Mouse (Mus musculus) limb, embryonic 11.5 days (tissue): ENCODE measurements around the gene Plet1. TPM values are rescaled to one million over a fixed set of nuclear protein-coding genes. Genes with fewer than 3 reads are reported as not detected.
A peak's percentile ranks its signal among the peaks of the same experiment; 100 is the strongest.

Experiments
- ATAC-seq: fragments of 200-750 bp; cut with Nextera tagmentation; 2 replicates; pipeline ENCODE4 v1.8.0; 2017; ENCODE audit warnings: low read depth; ENCODE audit not compliant: insufficient number of reproducible peaks, low FRiP score, low TSS enrichment
- DNase-seq: peaks from one replicate; pipeline ENCODE4 v3.0.0-alpha.2; 2015; ENCODE audit warnings: low spot score
- H3K27ac ChIP-seq: fragments of 300-500 bp; sonication (generic); replicated peaks from 2 replicates; pipeline ENCODE4 v1.5.1; 2014; ENCODE audit warnings: low read depth, mild to moderate bottlenecking, low read length
- H3K27me3 ChIP-seq: fragments of 300-500 bp; sonication (generic); 2 replicates; pipeline ENCODE4 v1.6.1; 2014; ENCODE audit warnings: mild to moderate bottlenecking, low read length, mixed read lengths; ENCODE audit not compliant: control insufficient read depth, insufficient read depth
- H3K36me3 ChIP-seq: fragments of 300-500 bp; sonication (generic); 2 replicates; pipeline ENCODE4 v1.6.1; 2014; ENCODE audit warnings: mild to moderate bottlenecking, low read length, moderate library complexity, mixed read lengths; ENCODE audit not compliant: control insufficient read depth, insufficient read depth
- H3K4me1 ChIP-seq: fragments of 300-500 bp; sonication (generic); 2 replicates; pipeline ENCODE4 v1.6.1; 2014; ENCODE audit warnings: low read length, mixed read lengths; ENCODE audit not compliant: control insufficient read depth, insufficient read depth
- H3K4me2 ChIP-seq: fragments of 300-500 bp; sonication (generic); 2 replicates; pipeline ENCODE4 v1.6.1; 2014; ENCODE audit warnings: low read depth, mild to moderate bottlenecking, moderate library complexity; ENCODE audit not compliant: severe bottlenecking
- H3K4me3 ChIP-seq: fragments of 300-500 bp; sonication (generic); 2 replicates; pipeline ENCODE4 v1.5.1; 2014; ENCODE audit warnings: low read depth, low read length
- H3K9ac ChIP-seq: fragments of 300-500 bp; sonication (generic); 2 replicates; pipeline ENCODE4 v1.6.1; 2014; ENCODE audit warnings: mild to moderate bottlenecking, low read length
- H3K9me3 ChIP-seq: fragments of 300-500 bp; sonication (generic); 2 replicates; pipeline ENCODE4 v1.6.1; 2016; ENCODE audit warnings: low read length; ENCODE audit not compliant: control insufficient read depth
- WGBS: fragments of 180-500 bp; shearing (Covaris S2); extraction: QIAGEN DNeasy Blood & Tissue Kit; methylation state at CpG from one replicate; pipeline ENCODE4 v1.1.7; 2014; 5-methylcytosine and 5-hydroxymethylcytosine counted together
- polyA plus RNA-seq: library from polyadenylated mRNA; unstranded; fragments of >200 nt; fragmentation: Nextera tagmentation; extraction: Ambion mirVana; gene quantifications from 2 replicates; pipeline ENCODE4 v1.2.1, GENCODE M21; 2014

Gene Plet1
- polyA plus RNA-seq, 1 experiment from 2014 or later = 0.28 TPM

DNA sequence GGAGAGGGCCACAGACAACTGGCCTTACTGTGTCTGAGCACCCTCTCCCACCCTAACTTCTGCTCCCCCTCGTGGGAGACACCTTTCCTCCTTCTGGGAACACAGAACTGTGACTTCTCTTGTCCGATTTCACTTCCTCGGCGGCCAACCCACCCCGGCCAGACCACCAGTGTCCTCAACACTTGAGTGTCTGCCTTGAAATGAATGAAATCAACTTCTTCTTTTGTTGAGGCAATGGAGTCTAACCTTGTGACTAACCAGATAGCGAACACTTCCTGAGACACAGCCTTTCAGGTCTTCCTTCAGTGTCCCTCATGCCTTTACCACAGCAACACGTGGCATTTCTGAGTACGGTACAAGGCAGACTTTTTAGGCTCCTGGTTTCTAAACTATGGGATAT lies 11.6 kb upstream of the Plet1 start:
- ATAC-seq (no peak), DNase-seq (no peak)
- H3K9ac ChIP-seq = no peak overlapping the region
- no peak overlapping the region for H3K4me3 ChIP-seq
- peaks cover 4% of the 10 kb centered on the region; the same call in 1 of the 2 replicates for H3K4me1 ChIP-seq
- no peak overlapping the region for H3K4me2 ChIP-seq
- no peaks in the 10 kb centered on the region for H3K27me3 ChIP-seq
- 85% methylated on average over 8 of the region's 8 CpGs for WGBS
- no peak overlapping the region for H3K27ac ChIP-seq
- no peaks in the 10 kb centered on the region for H3K36me3 ChIP-seq
- H3K9me3 ChIP-seq = no peaks in the 10 kb centered on the region

DNA sequence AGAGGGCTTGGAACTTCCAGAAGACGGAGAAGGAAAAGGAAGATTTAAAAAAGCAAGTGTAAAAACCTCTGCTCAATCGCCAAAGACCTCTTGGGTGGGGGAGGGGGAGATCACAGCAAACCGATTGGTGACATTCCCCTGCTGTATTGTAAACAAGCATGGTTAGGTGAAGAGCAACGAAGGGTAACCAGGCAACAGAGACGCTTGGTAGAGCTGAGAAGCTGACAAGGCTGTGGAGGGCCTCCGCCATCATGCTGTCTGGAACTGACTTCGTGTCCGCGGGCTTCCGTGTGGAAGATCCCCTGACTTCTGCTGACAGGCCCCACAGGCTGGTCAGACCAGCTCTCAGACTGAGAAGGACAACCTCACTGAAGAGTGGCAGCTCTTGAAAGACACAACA lies 8.8 kb upstream of the Plet1 start:
- Histone ChIP-seq H3K27ac (no peak overlapping the region), H3K9me3 (no peaks in the 10 kb centered on the region), H3K36me3 (no peaks in the 10 kb centered on the region), H3K9ac (no peak overlapping the region), H3K4me2 (peak overlapping the region; percentile 27), H3K27me3 (no peaks in the 10 kb centered on the region), H3K4me3 (no peak overlapping the region), H3K4me1 (peaks cover 4% of the 10 kb centered on the region; the same call in 1 of the 2 replicates)
- WGBS = 6% methylated on average over 10 of the region's 10 CpGs
- ATAC-seq (no peak), DNase-seq (peak; percentile 50)

DNA sequence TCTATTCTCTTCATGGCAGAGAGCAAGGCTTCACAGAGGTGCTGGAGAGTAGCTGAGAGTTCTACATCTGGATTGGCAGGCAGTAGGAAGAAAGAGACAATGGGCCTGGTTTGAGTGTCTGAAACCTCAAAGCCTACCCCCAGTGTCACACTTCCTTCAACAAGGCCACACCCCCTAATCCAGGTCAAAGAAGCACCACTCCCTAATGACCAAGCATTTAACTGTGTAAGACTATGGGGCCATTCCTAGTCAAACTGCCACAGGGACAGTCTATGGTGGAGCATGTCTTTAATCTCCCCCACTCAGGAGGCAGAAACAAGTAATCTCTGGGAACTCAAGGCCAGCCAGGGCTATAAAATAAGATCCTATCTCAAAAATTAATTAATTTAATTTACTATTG lies 3.5 kb upstream of the Plet1 start:
- Histone ChIP-seq H3K9ac (no peak overlapping the region), H3K36me3 (no peaks in the 10 kb centered on the region), H3K9me3 (no peaks in the 10 kb centered on the region), H3K4me1 (no peaks in the 10 kb centered on the region), H3K4me2 (no peak overlapping the region), H3K27me3 (no peaks in the 10 kb centered on the region), H3K27ac (no peak overlapping the region), H3K4me3 (no peak overlapping the region)
- ATAC-seq (no peak), DNase-seq (no peak)

DNA sequence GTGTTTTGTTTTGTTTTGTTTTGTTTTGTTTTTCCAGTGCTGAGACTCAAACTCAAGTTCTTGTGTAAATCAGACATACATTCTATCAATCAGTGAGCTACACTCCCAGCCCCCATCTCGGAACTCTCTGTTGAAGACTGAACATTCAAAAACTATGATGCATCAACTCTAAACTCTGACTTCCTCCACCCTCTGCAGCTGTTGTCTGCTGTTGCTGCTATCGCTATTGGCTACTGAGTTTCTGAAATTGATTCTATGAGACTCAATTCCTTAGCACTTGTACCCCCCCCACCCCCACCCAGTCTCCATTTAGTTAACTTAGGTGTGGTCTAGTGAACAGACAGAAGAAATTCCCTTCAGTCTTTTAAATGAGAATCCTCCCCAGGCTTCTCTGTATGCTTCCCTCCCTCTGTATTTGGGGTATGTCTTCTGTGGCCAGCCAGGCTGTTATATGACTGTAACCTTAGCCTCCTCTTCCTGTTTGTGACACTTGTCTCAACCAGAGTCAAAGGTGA lies 2.7 kb upstream of the Plet1 start:
- ATAC-seq (no peak), DNase-seq (no peak)
- 77% methylated on average over 2 of the region's 2 CpGs for WGBS
- no peak overlapping the region for H3K9ac ChIP-seq
- no peaks in the 10 kb centered on the region for H3K27me3 ChIP-seq
- H3K27ac ChIP-seq = no peak overlapping the region
- no peaks in the 10 kb centered on the region for H3K4me1 ChIP-seq
- no peak overlapping the region for H3K4me3 ChIP-seq
- no peaks in the 10 kb centered on the region for H3K9me3 ChIP-seq
- no peaks in the 10 kb centered on the region for H3K36me3 ChIP-seq
- H3K4me2 ChIP-seq = no peak overlapping the region

DNA sequence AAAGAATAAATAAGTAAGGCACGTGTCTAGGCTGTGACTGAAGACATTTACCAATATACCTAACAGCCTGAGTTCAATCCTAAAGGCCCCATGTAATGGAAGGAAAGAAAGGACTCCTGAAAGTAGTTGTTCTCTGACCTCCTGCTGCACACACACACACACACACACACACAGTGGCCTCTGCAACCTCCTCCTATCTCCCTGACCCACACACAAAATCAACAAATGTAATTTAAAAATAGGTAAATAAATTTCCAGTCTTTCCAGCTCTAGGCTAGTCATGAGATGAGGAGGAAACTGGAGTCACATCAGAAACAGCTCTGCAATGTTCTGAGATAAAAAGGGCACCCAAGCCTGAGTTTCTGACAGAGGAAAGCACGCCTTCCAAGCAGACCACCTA lies 548 bp upstream of the Plet1 start:
- DNase-seq = no peak
- Histone ChIP-seq H3K4me1 (no peaks in the 10 kb centered on the region), H3K4me3 (no peak overlapping the region), H3K27me3 (no peaks in the 10 kb centered on the region), H3K9ac (no peak overlapping the region), H3K36me3 (no peaks in the 10 kb centered on the region), H3K27ac (no peak overlapping the region), H3K9me3 (no peaks in the 10 kb centered on the region), H3K4me2 (no peak overlapping the region)
- no peak for ATAC-seq
- WGBS = 75% methylated on average over 2 of the region's 2 CpGs

DNA sequence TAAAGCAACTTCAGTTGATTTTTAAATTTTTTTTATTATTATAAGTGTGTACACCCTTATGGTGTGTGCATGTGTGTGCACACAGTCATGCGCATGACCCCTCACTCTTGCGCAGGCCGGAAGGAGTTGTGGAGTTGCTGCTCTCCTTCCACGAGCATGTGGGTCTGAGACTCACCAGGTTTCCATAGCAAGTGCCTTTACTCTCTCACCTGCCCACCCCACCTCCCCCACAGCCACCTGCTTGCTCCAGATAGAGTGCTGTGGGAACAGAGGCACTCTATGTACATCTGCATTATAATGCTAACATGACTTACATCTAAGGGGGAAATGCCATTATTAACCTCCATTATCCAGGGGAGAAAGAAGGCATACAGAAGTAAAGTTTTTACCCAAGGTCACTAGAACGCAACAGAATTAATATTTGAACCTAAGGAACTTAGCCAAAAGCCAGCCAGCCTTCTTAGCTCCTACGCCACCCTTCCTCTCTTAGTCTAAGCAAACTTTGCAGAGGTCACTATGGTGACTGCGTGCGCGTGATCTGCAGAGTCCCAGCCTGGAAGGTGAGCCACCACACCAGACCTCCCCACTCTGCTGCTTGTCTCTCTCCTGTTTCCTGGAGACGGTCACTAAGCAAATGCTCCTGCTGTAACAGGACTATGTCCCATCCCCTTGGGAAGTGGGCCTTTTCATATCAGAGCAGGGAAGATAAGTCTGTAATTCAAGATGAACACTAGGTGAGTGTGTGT lies 1.3 kb downstream of the Plet1 start:
- no peak for ATAC-seq
- H3K4me2 ChIP-seq = no peak overlapping the region
- H3K4me1 ChIP-seq = no peaks in the 10 kb centered on the region
- no peak overlapping the region for H3K4me3 ChIP-seq
- no peaks in the 10 kb centered on the region for H3K36me3 ChIP-seq
- no peaks in the 10 kb centered on the region for H3K27me3 ChIP-seq
- no peak for DNase-seq
- H3K27ac ChIP-seq = no peak overlapping the region
- 79% methylated on average over 10 of the region's 10 CpGs for WGBS
- H3K9me3 ChIP-seq = no peaks in the 10 kb centered on the region
- no peak overlapping the region for H3K9ac ChIP-seq

DNA sequence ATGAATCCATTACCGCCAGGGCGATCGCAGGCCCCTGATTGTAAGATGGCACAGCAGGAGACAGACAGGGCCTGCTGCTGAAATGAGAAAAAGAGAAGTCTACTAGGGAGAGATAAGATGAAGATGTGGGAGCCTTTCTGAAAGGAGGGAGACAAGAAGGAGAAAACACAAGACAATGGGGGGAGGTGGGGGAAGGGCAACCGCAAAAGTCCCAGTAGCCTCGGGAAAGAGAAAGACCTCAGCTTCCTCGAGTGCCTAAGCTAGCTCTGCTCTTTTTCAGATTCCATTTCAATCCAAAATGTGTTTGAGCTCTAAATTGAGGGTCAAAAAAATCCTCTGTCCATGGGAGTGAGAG lies 1.8 kb downstream of the Plet1 start:
- ATAC-seq (no peak), DNase-seq (no peak)
- Histone ChIP-seq H3K4me2 (no peak overlapping the region), H3K9ac (no peak overlapping the region), H3K4me3 (no peak overlapping the region), H3K27me3 (no peaks in the 10 kb centered on the region), H3K36me3 (no peaks in the 10 kb centered on the region), H3K4me1 (no peaks in the 10 kb centered on the region), H3K9me3 (no peaks in the 10 kb centered on the region), H3K27ac (no peak overlapping the region)
- 54% methylated on average over 6 of the region's 6 CpGs for WGBS

DNA sequence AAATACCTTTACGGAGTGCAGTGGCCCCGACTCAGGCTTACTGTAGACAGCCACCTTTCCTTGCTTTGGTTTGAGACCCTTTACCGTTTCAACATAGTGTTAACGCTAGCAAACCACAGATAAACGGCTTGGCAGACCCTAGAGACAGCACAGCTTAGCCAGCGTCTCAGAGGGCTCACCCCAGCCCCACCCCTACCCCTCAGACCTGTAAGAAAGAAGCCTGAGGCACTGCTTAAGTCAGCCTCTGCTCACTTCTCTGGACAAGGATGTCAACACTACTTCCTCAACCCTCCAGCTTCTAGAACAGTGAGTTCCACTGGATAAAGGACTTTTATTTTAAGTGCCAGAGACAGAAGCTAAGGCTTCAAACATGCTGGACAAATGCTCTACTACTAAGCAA lies 2.2 kb downstream of the Plet1 start:
- no peak overlapping the region for H3K4me3 ChIP-seq
- H3K9me3 ChIP-seq = no peaks in the 10 kb centered on the region
- DNase-seq (no peak), ATAC-seq (no peak)
- H3K36me3 ChIP-seq = no peaks in the 10 kb centered on the region
- WGBS = 25% methylated on average over 6 of the region's 6 CpGs
- no peaks in the 10 kb centered on the region for H3K4me1 ChIP-seq
- H3K27ac ChIP-seq = no peak overlapping the region
- no peak overlapping the region for H3K9ac ChIP-seq
- no peak overlapping the region for H3K4me2 ChIP-seq
- H3K27me3 ChIP-seq = no peaks in the 10 kb centered on the region

DNA sequence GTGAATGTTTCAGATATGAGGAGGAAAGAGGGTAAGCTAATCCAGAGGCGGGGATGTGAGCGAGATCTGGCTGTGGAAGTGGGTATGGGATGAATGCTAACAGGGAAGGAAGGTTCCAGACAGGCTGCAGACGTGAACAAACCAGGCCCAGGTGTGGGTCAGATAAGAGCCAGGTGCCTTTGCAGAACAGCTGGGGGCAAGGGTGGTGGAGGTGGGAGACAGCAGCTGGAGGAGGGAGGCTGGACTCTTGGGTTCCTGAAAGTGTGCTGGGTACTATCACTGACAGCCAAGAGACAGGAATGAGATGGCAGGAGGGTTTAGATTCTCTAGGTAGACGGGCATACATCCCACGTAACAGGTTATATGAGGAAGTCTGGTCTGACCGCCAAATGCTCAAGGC lies 2.8 kb downstream of the Plet1 start:
- H3K36me3 ChIP-seq = no peaks in the 10 kb centered on the region
- no peak for DNase-seq
- WGBS = 67% methylated on average over 6 of the region's 6 CpGs
- no peak for ATAC-seq
- H3K4me3 ChIP-seq = no peak overlapping the region
- no peak overlapping the region for H3K9ac ChIP-seq
- no peak overlapping the region for H3K4me2 ChIP-seq
- no peaks in the 10 kb centered on the region for H3K9me3 ChIP-seq
- H3K4me1 ChIP-seq = no peaks in the 10 kb centered on the region
- no peak overlapping the region for H3K27ac ChIP-seq
- H3K27me3 ChIP-seq = no peaks in the 10 kb centered on the region
